Mouse (Mus musculus): Measurements from ENCODE around the gene Hnrnpl.

The Hnrnpl gene

GRCm38 (mm10) chr7:28790066-28790806, 18.1 kb upstream of the Hnrnpl start:
- DNase-seq (ENCODE audit: low spot score in 2 of 2), result no peak

DNA sequence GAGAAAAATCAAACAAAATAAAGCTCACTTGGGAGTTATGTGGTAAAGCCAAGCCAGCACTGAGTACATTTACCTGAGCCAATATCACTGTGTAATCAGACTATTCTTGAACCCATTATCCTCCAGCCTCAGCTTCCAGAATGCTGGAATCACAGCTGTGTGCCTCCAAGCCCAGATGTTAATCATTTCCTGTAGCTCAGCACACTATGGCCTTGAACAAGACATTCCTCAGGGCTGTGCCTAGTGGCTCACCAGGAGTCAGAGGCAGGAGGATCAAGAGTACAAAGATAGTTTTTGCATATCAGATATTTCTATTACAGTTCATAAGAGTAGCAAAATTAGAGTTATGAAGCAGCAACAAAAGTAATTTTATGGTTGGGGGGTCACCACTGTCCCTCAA, 16.6 kb upstream of the Hnrnpl start:
- DNase-seq (ENCODE audit: low spot score in 2 of 2), result no peak

DNA sequence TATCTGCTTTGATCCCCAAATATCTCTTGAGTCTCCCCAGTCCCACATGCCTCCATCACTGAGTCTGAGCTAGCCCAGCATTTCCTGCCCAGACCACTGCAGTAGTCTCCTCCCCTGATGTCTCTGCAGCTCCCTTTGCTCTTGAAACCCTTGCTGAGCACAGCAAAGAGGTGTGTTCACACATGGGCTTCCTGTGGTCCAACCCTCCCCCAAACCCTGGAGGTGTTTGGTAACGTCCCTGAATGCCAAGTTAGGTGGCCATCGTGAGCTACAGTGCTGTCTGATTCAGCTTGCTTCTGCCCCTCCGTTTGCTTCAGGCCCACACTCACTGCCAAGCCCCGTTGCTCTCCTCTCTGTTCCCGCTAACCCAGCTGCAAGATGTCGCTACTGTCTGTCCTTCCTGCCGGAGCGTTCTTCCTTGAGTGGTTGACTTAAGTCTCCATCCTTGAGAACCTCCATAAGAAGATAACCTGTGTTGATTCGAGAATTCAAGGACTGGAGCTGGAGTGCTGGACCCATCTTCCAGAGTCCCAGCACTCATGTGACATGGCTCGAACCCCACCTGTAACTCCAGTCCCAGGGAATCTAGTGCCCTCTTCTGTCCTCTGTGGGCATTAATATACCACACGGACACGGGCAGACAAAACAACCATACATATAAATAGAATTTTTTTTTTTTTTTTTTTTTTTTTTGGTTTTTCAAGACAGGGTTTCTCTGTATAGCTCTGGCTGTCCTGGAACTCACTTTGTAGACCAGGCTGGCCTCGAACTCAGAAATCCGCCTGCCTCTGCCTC, 15.8 kb upstream of the Hnrnpl start:
- no peak for DNase-seq (ENCODE audit: low spot score in 2 of 2)

GRCm38 (mm10) chr7:28793834-28794233, 14.5 kb upstream of the Hnrnpl start:
- no peak for DNase-seq (ENCODE audit: low spot score in 2 of 2)

DNA sequence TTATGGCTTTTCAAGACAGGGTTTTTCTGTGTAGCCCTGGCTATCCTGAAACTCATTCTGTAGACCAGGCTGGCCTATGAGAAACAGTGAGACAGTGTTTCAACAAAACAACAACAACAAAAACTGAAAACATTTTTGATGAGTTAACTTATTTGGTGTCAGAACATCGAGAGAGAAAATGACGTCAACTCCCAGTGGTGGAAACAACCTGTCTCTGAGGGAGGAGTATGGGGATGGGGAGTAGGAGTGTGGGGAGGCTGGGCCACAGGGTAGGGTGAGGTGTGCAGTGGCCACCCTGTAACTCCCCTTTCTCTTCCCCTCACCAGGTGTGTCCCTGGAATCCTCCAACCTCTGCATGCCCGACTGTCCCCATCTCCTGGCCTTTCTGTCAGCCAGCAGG, 13.8 kb upstream of the Hnrnpl start:
- no peak for DNase-seq (ENCODE audit: low spot score in 2 of 2)

DNA sequence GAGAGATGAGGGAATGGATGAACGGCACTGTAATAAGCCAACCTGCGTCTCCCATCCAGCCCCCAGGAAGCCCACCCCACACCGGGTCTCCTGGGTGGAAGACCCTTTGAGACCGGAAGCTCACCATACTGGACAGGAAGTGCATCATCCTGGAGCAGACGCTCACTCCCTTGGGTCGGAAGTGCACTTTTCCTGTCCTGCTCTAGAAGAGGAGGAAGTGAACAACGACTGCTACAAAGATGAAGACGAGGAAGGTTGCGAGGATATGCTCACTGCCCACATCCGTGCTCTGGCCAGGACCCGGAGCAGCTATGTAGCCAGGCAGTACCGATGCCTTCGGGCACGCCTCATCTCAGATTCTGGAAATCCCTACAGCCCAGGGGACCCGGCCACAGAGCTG, 12.5 kb upstream of the Hnrnpl start:
- DNase-seq (ENCODE audit: low spot score in 2 of 2), result no peak

- DNase-seq (ENCODE audit: low spot score in 2 of 2), result peak in 1 of 2 experiments; percentile 81
These were observed 11.8 kb upstream of the Hnrnpl start for GRCm38 (mm10) chr7:28796562-28796975.

DNA sequence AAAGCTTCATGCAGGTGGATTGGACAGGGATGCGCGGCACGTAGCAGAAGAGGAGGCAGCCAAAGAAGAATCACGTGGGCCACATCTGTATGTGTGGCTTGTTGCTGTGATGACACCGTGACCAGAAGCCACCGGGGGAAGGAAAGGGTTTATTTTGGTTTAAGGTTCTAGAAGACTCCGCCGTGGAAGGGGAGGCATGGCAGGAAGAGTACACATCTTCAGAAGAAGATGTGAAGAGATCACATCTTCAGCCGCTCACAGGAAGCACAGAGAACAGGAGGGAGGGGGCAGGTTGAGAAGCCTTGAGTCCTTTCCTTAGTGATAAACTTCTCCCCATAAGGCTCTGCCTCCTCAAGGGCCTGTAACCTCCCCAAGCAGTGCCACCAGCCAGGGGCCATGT, 8.3 kb upstream of the Hnrnpl start:
- no peak for DNase-seq (ENCODE audit: low spot score in 2 of 2)

- no peak for DNase-seq (ENCODE audit: low spot score in 2 of 2)
These were observed 6.9 kb upstream of the Hnrnpl start for GRCm38 (mm10) chr7:28801451-28801850.

DNA sequence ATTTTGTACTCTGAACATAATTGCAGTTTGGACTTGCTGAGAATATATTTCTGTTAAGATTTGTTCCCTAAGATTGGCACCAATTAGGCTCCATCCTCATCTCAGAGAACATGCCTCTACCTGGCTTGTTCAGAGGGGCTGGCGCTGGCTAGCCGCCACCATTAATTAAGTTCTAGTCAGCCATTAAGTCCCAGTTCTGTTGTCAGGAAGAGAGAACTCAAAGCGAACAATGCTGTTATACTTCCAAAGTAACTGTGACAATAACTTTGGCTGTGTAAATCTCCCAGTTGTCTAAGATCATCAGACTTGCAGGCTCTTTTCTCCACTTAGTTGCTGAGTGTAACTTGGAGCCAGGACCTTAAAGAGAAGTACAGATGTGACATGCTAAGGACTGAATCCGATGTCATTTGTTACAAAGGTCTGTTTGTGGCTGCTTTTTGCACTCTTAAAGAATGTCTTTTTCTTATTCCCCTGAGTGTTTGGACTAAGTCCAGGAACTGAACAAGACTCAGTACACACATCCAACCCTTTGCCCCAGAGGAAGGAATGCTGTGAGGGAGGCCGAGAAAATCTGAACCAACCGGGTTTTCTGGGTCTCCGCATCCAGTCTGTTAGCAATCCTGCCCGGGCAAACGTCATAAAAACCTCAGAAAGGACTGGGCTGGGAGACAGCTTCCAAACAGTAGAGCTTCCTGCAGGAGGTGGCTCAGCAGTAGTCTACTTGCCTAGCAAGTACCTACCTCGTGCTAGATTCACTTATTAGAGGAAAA, 6.3 kb upstream of the Hnrnpl start:
- peak in 1 of 2 experiments; percentile 44 for DNase-seq (ENCODE audit: low spot score in 2 of 2)

DNA sequence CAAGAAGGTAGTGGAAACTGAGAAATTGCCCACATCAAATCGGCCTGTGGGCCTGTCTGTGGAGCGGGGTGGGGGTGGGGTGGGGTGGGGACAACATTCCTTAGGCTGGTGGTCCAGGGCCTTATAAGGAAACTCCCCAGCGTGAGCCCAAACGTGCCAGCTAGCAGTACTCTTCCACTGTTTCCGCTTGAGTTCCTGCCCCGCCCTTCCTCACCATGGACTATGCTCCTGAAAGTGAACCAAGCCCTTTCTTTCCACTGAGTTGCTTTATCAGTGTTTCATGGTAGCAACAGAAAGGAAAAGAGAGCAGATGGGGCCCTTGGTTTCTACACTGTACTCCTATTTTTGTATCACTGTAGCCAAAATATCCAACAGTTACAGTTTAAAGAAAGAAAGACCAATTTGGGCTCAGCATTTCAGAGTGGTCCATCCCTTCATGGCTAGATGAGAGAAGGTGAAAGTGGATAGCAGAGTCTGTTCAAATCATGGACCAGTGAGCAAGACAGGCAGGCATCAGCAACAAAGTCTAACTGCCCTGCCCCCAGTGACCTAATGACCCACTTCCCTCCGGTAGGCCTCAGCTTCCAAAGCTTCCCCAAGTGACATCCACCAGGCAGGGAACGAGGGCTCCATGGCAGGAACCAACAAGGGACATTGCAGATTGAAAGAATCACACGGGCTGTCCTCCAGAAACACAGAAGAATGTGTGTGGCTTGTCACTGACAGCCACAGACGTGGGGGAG, 5.3 kb upstream of the Hnrnpl start:
- DNase-seq (ENCODE audit: low spot score in 2 of 2), result no peak

DNA sequence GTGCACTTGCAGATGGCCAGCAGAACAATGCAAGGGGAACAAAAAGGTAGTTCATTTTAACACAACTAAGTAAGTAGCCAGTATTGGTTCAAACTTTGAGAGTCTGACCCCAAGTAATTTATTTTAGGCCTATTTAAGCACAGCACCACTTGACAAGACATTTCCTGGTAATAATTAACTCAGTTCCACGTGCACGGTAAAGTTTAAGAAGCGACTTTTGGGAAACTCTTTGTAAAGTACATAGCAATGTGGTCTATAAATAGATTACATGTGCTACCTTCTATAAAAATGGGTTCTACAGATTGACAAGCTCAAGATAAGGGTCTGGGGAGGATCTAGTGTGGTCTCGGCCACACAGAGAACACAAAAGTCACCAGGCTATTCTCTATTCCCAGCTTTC, 4.6 kb upstream of the Hnrnpl start:
- no peak for DNase-seq (ENCODE audit: low spot score in 2 of 2)

GRCm38 (mm10) chr7:28806869-28807268, 1.5 kb upstream of the Hnrnpl start:
- DNase-seq (ENCODE audit: low spot score in 2 of 2), result no peak

- DNase-seq (ENCODE audit: low spot score in 2 of 2), result no peak
These were observed 610 bp upstream of the Hnrnpl start for GRCm38 (mm10) chr7:28807641-28808220.

- DNase-seq (ENCODE audit: low spot score in 2 of 2), result peak; percentile 96 to 97
These were observed 634 bp downstream of the Hnrnpl start for GRCm38 (mm10) chr7:28808957-28809393.

DNA sequence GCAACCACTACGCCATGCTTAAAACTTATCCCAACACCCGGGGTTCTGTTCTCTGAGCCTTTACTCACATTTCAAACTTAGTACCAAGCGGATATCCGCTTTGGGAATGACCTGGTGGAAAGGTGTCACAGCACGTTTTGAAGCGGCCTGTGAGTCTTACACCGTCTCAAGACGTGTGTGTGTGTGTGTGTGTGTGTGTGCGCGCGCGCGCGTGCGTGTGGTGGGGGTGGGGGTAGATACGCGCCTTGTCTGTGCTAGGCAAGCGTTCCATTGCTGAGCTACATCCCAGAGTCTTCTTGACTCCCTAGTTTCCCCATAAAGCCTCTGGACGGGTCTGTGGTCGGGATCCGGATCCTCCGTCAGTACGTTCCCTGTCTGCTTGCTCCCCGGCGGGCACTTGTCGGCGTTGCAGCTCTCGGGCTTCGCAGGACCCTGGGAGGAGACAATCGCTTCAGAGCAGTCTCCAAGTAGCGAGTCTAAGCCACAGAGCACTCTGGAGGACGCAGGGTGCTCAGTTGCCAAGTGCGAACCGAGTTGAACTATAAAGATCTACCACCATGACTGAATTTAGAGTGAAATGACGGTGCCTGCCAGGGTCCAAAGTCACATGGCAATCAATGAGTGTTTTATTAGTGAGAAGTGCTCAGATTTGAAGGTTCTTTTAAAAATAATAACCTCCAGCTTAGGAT, 1.2 kb downstream of the Hnrnpl start:
- DNase-seq (ENCODE audit: low spot score in 2 of 2), result peak; percentile 78 to 79

DNA sequence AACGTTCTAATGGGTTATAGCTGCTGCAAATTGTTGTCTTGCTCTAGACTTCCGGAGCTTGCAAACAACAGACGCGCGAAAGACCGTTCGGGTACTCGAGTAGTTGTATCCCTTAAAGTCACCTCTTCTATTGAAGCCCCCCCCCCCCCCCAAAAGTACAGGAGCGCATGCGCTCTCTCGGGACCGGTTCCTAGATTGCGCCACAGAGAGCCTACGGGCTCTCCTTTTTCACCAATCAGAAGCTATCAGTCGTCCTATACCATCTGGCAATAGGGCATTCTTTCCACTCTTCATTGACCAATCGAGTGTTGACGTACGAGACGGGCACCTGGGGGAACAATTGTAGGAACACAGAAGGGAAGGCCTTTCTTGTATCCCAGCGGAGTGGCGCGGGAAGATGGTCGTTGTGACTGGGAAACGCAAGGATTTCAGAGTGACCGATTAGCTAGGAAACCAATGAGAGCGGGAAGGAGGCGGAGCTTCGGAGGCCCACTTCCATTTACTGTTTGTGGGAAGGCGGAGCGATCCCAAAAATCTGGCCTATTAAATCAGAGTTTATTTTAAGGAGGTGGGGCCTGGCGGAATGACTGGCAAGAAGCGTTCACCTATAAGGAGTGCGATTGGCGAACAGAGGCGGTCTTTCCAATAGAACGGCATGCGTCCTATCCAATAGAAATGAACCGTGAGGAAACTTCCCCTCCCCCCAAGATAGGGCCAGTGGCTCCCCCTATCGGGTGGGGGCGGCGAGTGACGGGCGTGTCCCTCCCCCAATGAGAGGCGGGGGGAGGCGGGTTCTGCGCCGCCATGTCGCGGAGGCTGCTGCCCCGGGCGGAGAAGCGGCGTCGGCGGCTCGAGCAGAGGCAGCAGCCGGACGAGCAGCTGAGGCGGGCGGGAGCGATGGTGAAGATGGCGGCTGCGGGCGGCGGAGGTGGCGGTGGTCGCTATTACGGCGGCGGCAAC, 2.0 kb downstream of the Hnrnpl start:
- DNase-seq (ENCODE audit: low spot score in 2 of 2), result peak; percentile 98 to 99

DNA sequence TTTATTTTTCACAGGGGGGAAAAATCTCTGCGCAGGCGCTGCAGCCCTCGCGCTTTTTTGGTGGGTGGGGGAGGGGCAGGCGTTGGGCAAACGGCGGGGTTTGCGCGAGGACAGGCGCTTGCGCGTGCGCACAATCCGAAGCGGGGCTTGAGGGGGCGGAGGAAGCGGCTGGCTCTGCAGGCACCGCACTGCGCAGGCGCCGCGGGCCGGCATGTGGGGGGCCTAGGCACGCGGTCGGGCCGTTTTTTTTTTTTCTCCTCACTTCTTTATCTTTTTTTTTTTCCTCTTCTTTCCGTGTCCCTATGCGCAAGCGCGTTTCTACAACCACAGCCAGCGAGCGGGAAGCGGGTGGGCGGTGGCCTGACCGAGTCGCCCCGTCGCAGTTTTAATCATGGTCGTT, 2.9 kb downstream of the Hnrnpl start:
- DNase-seq (ENCODE audit: low spot score in 2 of 2), result peak; percentile 95 to 97

GRCm38 (mm10) chr7:28811640-28812275, 3.4 kb downstream of the Hnrnpl start:
- no peak for DNase-seq (ENCODE audit: low spot score in 2 of 2)

Measured in right cerebral cortex, postnatal 10 days (tissue).